Mouse (Mus musculus): ENCODE data around the gene Nrd1.

GRCm38 (mm10) chr4:109080118-109080517 lies 79.7 kb downstream of the Nrd1 start:
- no peak for TF ChIP-seq CTCF (conservative IDR thresholded peaks at IDR 0.05; ENCODE audit: insufficient read depth, insufficient read length, low read depth, low read length)
- TF ChIP-seq POLR2A (IDR thresholded peaks at IDR 0.05; ENCODE audit: low read depth, low read length) = no peak

Measured in kidney, adult 2 months (tissue).